Mouse (Mus musculus): ENCODE measurements around the gene Eloa. TPM values are rescaled to one million over a fixed set of nuclear protein-coding genes. Genes with fewer than 3 reads are reported as not detected.

Eloa gene
- polyA plus RNA-seq, 1 experiment from 2014 or later = 34.6 TPM

DNA sequence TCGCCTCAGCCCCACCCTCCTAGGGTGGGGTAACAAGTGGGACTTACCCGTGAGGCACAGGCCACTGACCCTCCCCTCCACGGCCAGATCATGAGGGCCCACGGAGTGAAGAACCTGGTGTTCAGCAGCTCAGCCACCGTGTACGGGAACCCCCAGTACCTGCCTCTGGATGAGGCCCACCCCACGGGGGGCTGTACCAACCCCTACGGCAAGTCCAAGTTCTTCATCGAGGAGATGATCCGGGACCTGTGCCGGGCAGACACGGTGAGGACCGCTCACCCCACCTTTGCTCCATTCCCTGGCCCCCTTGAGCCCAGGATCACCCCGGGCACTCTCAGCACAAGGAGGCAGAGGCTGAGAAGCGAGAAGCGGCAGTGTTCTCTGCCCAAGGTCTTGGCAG lies 55.3 kb downstream of the Eloa start:
- Histone ChIP-seq H3K27me3 (ENCODE audit: control insufficient read depth, insufficient read depth, low read length) (no peaks in the 10 kb centered on the region), H3K4me1 (ENCODE audit: control insufficient read depth, insufficient read depth, low read length) (peaks cover 20% of the 10 kb centered on the region), H3K4me2 (ENCODE audit: low read depth, low read length) (no peak overlapping the region), H3K36me3 (ENCODE audit: control insufficient read depth, insufficient read depth) (peaks cover 34% of the 10 kb centered on the region), H3K27ac (ENCODE audit: low read length) (no peak overlapping the region), H3K4me3 (ENCODE audit: low read length) (no peak overlapping the region), H3K9me3 (replicated peaks; ENCODE audit: control insufficient read depth, low read length) (no peaks in the 10 kb centered on the region), H3K9ac (ENCODE audit: low read length) (no peak overlapping the region)
- ATAC-seq (replicated peaks; ENCODE audit: extremely low read depth, insufficient read depth, low FRiP score) = no peak
- WGBS = 90% methylated on average over 16 of the region's 16 CpGs

DNA sequence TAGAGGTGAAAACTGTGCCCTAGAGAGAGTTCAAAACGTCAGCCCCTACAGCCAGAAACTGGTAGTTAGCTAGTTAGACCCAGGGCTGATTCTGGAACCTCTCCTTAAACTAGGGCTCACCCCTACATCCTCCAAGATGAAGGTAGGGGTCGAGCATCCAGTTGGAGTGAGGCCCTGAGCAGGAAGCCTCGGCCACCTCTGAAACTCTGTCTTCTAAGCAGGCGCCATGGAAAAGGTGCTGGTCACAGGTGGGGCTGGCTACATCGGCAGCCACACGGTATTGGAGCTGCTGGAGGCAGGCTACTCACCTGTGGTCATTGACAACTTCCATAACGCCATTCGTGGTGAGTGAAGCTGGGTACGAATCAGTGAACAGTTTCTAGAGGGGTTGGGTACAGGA lies 56.5 kb downstream of the Eloa start:
- no peaks in the 10 kb centered on the region for H3K9me3 ChIP-seq (replicated peaks; ENCODE audit: control insufficient read depth, low read length)
- H3K4me2 ChIP-seq (ENCODE audit: low read depth, low read length) = peak overlapping the region; percentile 98; the same call in 1 of the 2 replicates
- H3K27ac ChIP-seq (ENCODE audit: low read length) = no peak overlapping the region
- H3K36me3 ChIP-seq (ENCODE audit: control insufficient read depth, insufficient read depth) = peaks cover 32% of the 10 kb centered on the region
- no peak for ATAC-seq (replicated peaks; ENCODE audit: extremely low read depth, insufficient read depth, low FRiP score)
- no peak overlapping the region for H3K4me3 ChIP-seq (ENCODE audit: low read length)
- 74% methylated on average over 9 of the region's 9 CpGs for WGBS
- peak overlapping the region; percentile 85; the same call in 1 of the 2 replicates for H3K9ac ChIP-seq (ENCODE audit: low read length)
- H3K27me3 ChIP-seq (ENCODE audit: control insufficient read depth, insufficient read depth, low read length) = no peaks in the 10 kb centered on the region
- H3K4me1 ChIP-seq (ENCODE audit: control insufficient read depth, insufficient read depth, low read length) = peaks cover 19% of the 10 kb centered on the region

DNA sequence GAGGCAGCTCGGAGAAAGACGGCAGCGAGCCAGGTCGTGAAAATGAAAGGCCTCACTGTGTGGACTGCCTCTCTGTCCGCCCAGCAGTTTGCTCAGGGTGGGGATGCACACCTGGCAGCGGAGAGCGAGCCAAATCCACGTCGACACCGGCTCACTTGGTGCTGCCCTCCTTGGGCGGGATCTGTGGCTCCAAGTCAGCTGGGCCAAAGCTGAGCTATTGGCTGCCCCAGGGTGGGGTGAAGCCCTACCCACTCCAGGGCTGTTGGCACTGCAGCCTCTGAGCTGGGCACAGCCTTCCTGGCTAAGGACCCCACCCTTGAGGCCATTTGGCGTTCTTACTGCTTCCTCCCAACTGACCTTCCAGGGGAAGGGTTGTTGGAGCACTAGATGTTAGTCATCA lies 57.1 kb downstream of the Eloa start:
- Histone ChIP-seq H3K9me3 (replicated peaks; ENCODE audit: control insufficient read depth, low read length) (no peaks in the 10 kb centered on the region), H3K27me3 (ENCODE audit: control insufficient read depth, insufficient read depth, low read length) (no peaks in the 10 kb centered on the region), H3K9ac (ENCODE audit: low read length) (peak overlapping the region; percentile 85), H3K36me3 (ENCODE audit: control insufficient read depth, insufficient read depth) (peaks cover 31% of the 10 kb centered on the region), H3K4me1 (ENCODE audit: control insufficient read depth, insufficient read depth, low read length) (peaks cover 19% of the 10 kb centered on the region), H3K4me2 (ENCODE audit: low read depth, low read length) (peak overlapping the region; percentile 98), H3K27ac (ENCODE audit: low read length) (peak overlapping the region; percentile 46), H3K4me3 (ENCODE audit: low read length) (peak overlapping the region; percentile 66)
- no peak for ATAC-seq (replicated peaks; ENCODE audit: extremely low read depth, insufficient read depth, low FRiP score)
- WGBS = 2% methylated on average over 12 of the region's 12 CpGs

DNA sequence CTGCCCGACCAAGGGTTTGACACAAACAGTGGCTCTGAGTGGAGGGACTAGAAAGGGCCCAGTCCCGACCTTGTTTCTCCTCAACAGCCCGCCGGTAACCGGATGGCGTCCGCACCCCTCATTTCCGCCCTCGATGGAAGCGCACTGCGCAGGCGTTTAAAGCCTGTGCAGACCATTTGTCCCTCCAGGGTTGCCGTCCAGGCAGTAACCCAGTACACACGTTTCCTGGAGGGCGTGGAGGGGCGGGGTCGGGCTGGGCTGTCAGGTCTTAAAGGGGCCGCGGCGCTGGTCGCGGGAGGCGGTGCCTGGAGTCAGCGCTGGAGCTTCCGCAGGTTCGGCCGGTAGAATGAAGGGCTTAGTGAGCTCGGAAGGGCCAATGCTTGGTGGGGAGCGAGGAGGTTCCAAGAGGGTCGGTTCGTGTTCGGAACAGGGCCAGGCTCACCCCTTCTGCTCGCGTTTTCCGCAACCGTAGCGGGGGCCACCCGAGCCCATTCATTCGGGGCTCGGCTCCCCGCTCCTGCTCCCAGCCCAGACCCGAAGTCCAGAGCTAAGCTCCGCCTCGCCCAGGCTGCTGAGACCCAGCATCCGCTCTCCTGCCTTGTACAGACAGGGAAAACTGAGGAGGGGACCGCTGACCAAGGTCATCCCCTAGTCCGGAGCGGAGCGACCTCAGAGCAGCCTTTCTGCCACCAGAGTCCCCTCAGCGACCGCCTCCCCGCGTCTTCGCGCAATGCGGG lies 57.9 kb downstream of the Eloa start, which contains the start of gene Gale:
Gene Gale (plus strand): TSS at position 271 of the 737 bp plus-strand sequence.
- Histone ChIP-seq H3K27ac (ENCODE audit: low read length) (peak within 1 kb of the TSS; percentile 92), H3K4me1 (ENCODE audit: control insufficient read depth, insufficient read depth, low read length) (peaks cover 19% of the 10 kb centered on the region), H3K36me3 (ENCODE audit: control insufficient read depth, insufficient read depth) (peaks cover 23% of the 10 kb centered on the region), H3K4me3 (ENCODE audit: low read length) (peak within 1 kb of the TSS; percentile 66), H3K9me3 (replicated peaks; ENCODE audit: control insufficient read depth, low read length) (no peaks in the 10 kb centered on the region), H3K27me3 (ENCODE audit: control insufficient read depth, insufficient read depth, low read length) (no peaks in the 10 kb centered on the region), H3K9ac (ENCODE audit: low read length) (peak within 1 kb of the TSS; percentile 95), H3K4me2 (ENCODE audit: low read depth, low read length) (peak within 1 kb of the TSS; percentile 98)
- under 1% methylated on average over 56 of the region's 56 CpGs for WGBS
- peak; percentile 93 for ATAC-seq (replicated peaks; ENCODE audit: extremely low read depth, insufficient read depth, low FRiP score)

DNA sequence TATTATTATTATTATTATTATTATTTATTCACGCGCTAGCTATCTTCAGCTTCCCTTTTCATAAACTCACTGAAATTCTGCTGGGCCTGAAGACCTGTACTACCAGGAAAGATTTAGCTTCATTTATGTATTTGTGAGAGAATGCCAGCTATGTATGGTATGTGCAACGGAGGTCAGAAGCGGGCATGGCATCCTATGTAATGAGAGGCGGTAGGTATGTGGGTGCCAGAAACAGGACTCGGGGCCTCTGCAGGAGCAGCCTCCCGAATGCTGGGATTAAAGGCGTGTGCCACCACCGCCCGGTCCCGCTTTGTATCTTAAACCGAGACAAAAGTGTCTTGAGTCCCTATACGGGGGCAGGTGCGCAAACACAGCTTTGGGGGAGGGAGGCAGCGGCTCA lies 58.6 kb downstream of the Eloa start:
- Histone ChIP-seq H3K9me3 (replicated peaks; ENCODE audit: control insufficient read depth, low read length) (no peaks in the 10 kb centered on the region), H3K9ac (ENCODE audit: low read length) (peak overlapping the region; percentile 95), H3K4me2 (ENCODE audit: low read depth, low read length) (peak overlapping the region; percentile 91), H3K4me1 (ENCODE audit: control insufficient read depth, insufficient read depth, low read length) (peaks cover 19% of the 10 kb centered on the region), H3K27ac (ENCODE audit: low read length) (peak overlapping the region; percentile 92), H3K27me3 (ENCODE audit: control insufficient read depth, insufficient read depth, low read length) (no peaks in the 10 kb centered on the region), H3K36me3 (ENCODE audit: control insufficient read depth, insufficient read depth) (peaks cover 20% of the 10 kb centered on the region), H3K4me3 (ENCODE audit: low read length) (peak overlapping the region; percentile 66)
- 0 out of 2 replicates have a peak, but pooled peaks have one; percentile 10 for ATAC-seq (replicated peaks; ENCODE audit: extremely low read depth, insufficient read depth, low FRiP score)
- WGBS = 6% methylated on average over 15 of the region's 15 CpGs

DNA sequence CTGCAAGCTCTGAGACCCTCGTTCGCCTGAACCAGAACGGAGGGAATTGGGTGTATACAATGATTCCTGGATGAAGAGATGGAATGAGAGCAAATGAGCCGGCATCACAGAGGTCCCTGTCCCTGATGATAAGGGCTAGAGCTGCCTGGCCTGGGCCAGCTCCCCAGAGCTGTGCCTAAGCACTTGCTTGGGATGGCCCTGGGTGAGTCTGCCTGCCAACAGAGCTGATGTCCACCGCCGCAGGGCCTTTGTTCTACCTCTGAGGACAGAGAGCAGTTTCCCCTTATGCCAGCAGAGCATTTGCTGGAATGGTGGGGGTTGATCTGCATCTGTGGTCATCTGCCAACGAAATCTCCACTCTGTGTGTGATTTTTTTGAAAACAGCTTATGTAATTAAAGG lies 59.4 kb downstream of the Eloa start:
- Histone ChIP-seq H3K4me2 (ENCODE audit: low read depth, low read length) (no peak overlapping the region), H3K27ac (ENCODE audit: low read length) (no peak overlapping the region), H3K27me3 (ENCODE audit: control insufficient read depth, insufficient read depth, low read length) (no peaks in the 10 kb centered on the region), H3K9ac (ENCODE audit: low read length) (no peak overlapping the region), H3K9me3 (replicated peaks; ENCODE audit: control insufficient read depth, low read length) (no peaks in the 10 kb centered on the region), H3K4me1 (ENCODE audit: control insufficient read depth, insufficient read depth, low read length) (peaks cover 19% of the 10 kb centered on the region), H3K4me3 (ENCODE audit: low read length) (no peak overlapping the region), H3K36me3 (ENCODE audit: control insufficient read depth, insufficient read depth) (peaks cover 16% of the 10 kb centered on the region)
- WGBS = 85% methylated on average over 7 of the region's 7 CpGs
- no peak for ATAC-seq (replicated peaks; ENCODE audit: extremely low read depth, insufficient read depth, low FRiP score)

DNA sequence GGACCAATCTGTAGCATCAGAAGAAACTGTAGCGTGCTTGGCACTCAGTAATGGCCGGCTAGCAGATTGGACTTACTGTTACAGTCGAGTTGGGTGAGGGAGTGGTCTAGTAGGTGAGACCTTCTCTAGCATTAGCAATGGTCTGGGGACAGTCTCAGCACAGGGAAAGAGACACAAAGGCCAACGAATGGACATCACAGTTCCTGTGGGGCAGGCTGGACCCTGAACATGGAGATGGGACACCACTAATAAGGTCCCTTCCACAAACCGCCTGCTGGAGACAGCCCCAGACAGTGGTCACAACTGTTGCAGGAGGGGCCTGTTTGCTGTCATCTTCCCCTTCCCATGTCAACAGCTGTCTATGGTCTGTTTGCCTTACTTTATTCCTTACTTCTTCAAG lies 59.9 kb downstream of the Eloa start:
- WGBS = 82% methylated on average over 5 of the region's 5 CpGs
- H3K4me1 ChIP-seq (ENCODE audit: control insufficient read depth, insufficient read depth, low read length) = peaks cover 19% of the 10 kb centered on the region
- no peak for ATAC-seq (replicated peaks; ENCODE audit: extremely low read depth, insufficient read depth, low FRiP score)
- H3K4me2 ChIP-seq (ENCODE audit: low read depth, low read length) = no peak overlapping the region
- no peaks in the 10 kb centered on the region for H3K9me3 ChIP-seq (replicated peaks; ENCODE audit: control insufficient read depth, low read length)
- peaks cover 14% of the 10 kb centered on the region for H3K36me3 ChIP-seq (ENCODE audit: control insufficient read depth, insufficient read depth)
- no peak overlapping the region for H3K9ac ChIP-seq (ENCODE audit: low read length)
- no peak overlapping the region for H3K4me3 ChIP-seq (ENCODE audit: low read length)
- H3K27ac ChIP-seq (ENCODE audit: low read length) = no peak overlapping the region
- H3K27me3 ChIP-seq (ENCODE audit: control insufficient read depth, insufficient read depth, low read length) = no peaks in the 10 kb centered on the region

DNA sequence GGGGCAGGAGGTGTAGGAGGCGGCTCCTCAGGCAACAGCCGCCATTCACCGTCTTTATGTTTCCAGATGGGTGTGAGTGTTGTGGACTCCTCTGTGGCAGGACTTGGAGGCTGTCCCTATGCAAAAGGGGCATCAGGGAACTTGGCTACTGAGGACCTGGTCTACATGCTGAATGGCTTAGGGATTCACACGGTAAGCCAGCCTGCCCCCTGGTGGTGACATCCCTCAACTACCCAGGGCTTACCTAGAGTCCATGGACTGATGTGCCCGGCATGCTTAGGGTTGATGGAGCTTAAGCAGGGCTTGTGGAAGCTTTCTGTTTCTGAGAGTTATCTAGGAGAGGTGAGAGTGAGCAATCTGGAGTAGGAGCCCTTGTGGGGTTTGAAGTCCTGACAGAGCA lies 60.8 kb downstream of the Eloa start:
- Histone ChIP-seq H3K27me3 (ENCODE audit: control insufficient read depth, insufficient read depth, low read length) (no peaks in the 10 kb centered on the region), H3K4me3 (ENCODE audit: low read length) (no peak overlapping the region), H3K36me3 (ENCODE audit: control insufficient read depth, insufficient read depth) (peaks cover 15% of the 10 kb centered on the region), H3K9ac (ENCODE audit: low read length) (no peak overlapping the region), H3K9me3 (replicated peaks; ENCODE audit: control insufficient read depth, low read length) (no peaks in the 10 kb centered on the region), H3K27ac (ENCODE audit: low read length) (no peak overlapping the region), H3K4me2 (ENCODE audit: low read depth, low read length) (no peak overlapping the region), H3K4me1 (ENCODE audit: control insufficient read depth, insufficient read depth, low read length) (peaks cover 19% of the 10 kb centered on the region)
- ATAC-seq (replicated peaks; ENCODE audit: extremely low read depth, insufficient read depth, low FRiP score) = no peak
- 21% methylated on average over 5 of the region's 5 CpGs for WGBS

DNA sequence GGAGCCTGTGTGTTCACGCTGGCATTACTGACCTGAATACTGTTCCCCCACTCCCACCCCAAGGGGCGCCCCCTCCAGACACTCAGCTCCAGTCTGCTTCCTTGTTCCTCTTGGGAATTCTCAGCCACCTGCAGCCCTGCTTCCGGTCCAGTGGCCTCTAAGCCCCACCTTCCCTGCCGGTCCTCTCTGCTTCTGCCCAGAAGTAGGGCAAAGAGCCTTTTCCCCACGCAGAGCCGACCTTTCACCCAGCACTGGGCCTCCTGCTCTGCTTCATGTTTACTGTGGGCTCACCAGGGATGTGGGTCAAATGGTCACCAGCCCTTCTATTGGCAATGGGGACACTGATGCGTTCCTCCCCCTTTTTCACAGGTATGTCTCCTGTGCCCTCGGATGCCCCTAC lies 63.2 kb downstream of the Eloa start:
- Histone ChIP-seq H3K27ac (ENCODE audit: low read length) (no peak overlapping the region), H3K27me3 (ENCODE audit: control insufficient read depth, insufficient read depth, low read length) (no peaks in the 10 kb centered on the region), H3K36me3 (ENCODE audit: control insufficient read depth, insufficient read depth) (peaks cover 15% of the 10 kb centered on the region), H3K9me3 (replicated peaks; ENCODE audit: control insufficient read depth, low read length) (no peaks in the 10 kb centered on the region), H3K4me2 (ENCODE audit: low read depth, low read length) (no peak overlapping the region), H3K4me3 (ENCODE audit: low read length) (no peak overlapping the region), H3K4me1 (ENCODE audit: control insufficient read depth, insufficient read depth, low read length) (peaks cover 7% of the 10 kb centered on the region), H3K9ac (ENCODE audit: low read length) (no peak overlapping the region)
- WGBS = 69% methylated on average over 8 of the region's 8 CpGs
- no peak for ATAC-seq (replicated peaks; ENCODE audit: extremely low read depth, insufficient read depth, low FRiP score)

Measured in heart, embryonic 16.5 days (tissue).